Mouse (Mus musculus): ENCODE data around the gene Gnmt.

The Gnmt gene

DNA sequence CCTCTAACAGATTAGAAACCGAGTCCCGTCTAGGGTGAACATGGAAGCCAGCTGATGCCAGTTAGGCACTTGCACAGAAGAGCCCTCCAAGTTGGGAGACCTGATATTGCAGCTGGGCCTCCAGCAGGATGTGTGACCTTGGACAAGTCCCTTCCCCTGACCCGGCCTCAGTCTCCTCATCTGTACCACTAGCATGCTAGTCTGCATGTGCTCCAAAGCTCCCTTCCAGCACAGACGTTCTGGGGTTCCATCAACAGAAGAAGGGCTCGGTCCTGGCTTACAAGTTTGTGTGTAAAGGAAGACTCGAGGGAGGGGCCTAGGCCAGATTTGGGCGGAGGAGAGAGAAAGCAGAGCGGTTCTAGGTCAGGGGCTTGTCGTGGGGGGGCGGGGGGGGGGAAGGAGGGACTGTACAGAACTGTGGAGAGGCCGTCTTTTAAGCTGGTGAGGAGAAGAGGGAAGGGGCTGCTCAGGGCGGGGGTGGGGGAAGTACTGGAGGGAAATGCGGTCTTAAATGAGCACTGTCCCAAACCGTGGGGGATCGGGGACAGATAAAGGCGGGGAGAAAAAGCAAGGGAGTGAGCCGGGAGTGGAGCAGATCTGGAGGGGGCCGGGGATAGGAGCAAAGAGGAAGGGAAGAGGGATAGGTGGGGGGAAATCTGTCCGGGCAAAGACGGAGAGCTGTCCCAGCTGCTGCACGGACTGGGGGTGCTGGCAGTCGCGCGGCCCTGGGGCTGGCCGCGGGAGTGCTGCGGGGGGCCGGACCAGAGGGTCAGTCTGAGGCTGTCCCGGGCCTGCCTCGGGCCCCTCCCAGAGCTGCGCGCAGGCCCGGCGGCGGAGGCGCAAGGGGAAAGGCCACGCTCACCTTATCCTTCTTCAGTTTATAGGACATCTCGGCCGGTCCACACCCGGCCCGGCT is 24.7 kb downstream of the Gnmt start:
- no peak for DNase-seq (ENCODE audit: low read depth, low spot score)

DNA sequence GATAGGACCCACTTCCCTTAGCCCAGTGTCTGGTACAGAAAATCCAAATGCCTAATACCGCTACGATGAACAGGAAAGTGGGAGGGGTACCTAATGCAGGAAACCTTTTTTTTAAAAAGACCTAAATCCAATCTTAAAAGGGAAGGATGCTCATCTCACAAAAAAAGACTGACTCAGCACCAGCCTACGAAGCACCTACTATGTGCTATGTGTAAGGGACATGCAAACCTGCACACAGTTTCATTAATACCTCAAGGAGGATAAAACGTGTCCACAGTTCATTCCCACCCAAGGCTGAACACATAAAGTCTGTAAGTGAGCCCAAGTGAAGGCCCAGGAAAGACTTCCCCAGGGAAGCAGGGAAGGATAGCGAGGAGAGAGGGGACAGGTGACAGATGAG is 26.5 kb downstream of the Gnmt start:
- DNase-seq (ENCODE audit: low read depth, low spot score) = no peak

- DNase-seq (ENCODE audit: low read depth, low spot score) = no peak
These were observed 26.9 kb downstream of the Gnmt start for GRCm38 (mm10) chr17:46702100-46702499.

GRCm38 (mm10) chr17:46701489-46701888 is 27.5 kb downstream of the Gnmt start:
- DNase-seq (ENCODE audit: low read depth, low spot score) = no peak

DNA sequence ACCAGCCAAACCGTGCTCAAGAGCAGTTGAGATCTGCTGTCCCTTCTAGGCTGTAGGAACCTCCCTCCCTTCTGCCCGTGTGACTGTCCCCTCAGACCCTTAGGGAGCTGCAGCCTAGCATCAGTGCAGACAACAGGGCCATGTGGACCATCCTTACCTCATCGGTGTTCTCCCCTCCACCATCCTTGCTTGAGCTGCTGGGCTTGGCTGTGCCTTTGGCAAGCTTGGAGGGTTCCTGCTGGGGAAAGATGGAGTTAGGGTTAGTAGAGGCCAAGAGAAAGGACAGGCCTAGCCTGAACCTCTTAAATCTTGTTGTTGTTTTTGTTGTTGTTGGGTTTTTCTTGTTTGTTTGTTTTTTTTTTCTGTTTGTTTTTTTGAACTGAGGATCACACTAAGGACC is 29.1 kb downstream of the Gnmt start:
- no peak for DNase-seq (ENCODE audit: low read depth, low spot score)

- DNase-seq (ENCODE audit: low read depth, low spot score) = no peak
These were observed 29.7 kb downstream of the Gnmt start for GRCm38 (mm10) chr17:46699245-46699644.

GRCm38 (mm10) chr17:46698515-46698914 is 30.5 kb downstream of the Gnmt start:
- no peak for DNase-seq (ENCODE audit: low read depth, low spot score)

GRCm38 (mm10) chr17:46694517-46695063 is 34.4 kb downstream of the Gnmt start:
- no peak for DNase-seq (ENCODE audit: low read depth, low spot score)

DNA sequence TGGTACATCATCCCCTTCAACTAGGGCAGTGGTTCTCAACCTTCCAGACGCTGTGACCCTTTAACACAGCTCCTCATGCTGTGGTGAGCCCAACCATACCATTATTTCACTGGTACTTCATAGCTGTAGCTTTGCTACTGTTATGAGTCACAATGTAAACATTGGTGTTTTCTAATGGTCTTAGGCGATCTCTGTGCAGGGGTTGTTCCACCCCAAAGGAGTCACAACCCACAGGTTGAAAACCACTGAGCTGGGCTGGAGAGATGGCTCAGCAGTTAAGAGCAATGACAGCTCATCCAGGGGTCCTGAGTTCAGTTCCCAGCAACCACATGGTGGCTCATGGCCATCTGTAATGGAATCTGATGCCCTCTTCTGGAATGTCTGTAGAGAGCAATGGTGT is 37.6 kb downstream of the Gnmt start:
- no peak for DNase-seq (ENCODE audit: low read depth, low spot score)

GRCm38 (mm10) chr17:46690665-46691064 is 38.3 kb downstream of the Gnmt start:
- DNase-seq (ENCODE audit: low read depth, low spot score) = no peak

DNA sequence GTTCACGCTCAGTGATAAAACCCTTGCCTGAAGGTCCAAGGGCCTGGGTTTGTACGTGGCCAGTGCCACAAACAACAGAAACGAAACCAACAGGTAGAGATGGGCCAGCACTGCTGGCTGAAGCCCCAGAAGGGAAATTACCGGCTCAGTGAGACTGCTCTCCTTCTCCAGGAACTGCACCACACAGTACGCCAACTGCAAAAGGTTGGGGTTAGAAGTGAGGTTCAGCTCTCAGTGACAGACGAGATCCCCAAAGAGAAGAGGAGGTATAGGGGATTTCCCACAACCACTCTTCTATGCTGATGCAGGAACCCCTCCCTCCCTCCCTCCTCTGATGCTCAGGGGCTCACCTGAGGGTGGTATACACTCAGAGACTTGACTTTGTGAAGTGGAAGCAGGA is 43.1 kb downstream of the Gnmt start:
- DNase-seq (ENCODE audit: low read depth, low spot score) = no peak

DNA sequence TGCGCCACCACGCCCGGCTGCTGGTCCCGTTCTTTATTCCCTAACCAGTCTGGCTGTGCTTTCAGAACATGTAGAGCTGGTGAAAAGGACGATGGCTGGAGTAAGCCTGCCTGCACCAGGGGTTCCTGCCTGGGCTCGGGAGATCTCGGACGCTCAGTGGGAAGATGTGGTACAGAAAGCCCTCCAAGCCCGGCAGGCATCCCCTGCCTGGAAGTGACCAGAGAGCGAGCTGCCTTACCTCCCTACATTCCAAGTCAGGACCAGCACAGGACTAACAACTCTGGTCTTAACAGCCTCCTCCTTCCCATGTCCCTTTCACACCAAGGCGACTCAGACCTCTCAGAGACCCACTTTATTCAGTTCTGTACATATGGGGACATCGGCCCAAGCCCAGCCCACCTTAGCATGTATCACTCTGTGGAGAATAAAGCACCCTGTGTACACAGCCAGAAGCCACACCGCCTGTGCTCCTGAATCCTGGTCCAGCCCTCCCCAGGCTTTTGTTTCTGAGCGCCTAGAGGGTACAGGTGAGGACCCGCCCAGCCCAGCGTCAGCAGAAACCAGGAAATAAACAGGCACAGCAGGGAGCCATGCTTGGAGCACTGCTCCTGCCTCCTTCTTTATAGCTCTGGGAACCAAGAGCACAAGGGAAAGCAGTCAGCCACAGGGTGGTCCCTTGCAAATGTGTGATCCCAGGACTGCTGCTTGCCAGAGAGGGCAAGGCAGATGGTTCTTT is 46.1 kb downstream of the Gnmt start:
- no peak for DNase-seq (ENCODE audit: low read depth, low spot score)

GRCm38 (mm10) chr17:46681466-46682118 is 47.4 kb downstream of the Gnmt start:
- no peak for DNase-seq (ENCODE audit: low read depth, low spot score)

DNA sequence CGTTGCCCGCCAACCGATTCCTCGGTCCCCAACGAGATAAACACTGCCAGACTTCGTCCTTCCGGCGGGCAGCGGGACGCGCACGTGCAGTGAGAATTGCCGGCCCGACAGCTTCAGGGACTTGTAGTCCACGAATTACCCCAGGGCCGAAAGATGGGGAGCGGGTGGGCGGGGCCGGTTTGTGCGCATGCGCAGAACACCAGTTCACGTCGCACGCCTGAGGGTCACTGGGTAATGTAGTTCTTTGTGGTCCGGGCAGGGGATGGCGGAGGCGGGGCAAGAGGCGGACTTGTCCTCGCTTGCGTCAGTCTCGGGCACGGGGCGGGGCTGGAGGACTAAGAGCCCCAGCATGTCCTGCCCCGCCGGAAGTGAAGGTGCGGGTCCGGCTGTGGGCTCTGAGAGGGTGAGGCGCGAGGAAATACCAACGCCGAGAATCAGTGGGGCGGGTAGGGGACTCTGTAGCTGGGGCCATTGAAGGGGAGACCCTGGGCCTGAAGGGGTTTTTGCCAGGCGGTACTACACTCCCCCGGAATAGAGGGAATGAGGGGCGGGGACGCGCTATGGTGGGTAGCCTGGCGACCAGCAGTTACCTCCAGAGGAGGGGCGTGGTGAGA is 48.1 kb downstream of the Gnmt start, which contains the start of gene Klhdc3:
Klhdc3 (minus strand) TSS at position 155 of the 614 bp plus-strand sequence.
- DNase-seq (ENCODE audit: low read depth, low spot score) = peak; percentile 97

- DNase-seq (ENCODE audit: low read depth, low spot score) = no peak
These were observed 48.9 kb downstream of the Gnmt start for GRCm38 (mm10) chr17:46679843-46680759.

- DNase-seq (ENCODE audit: low read depth, low spot score) = no peak
These were observed 50.1 kb downstream of the Gnmt start for GRCm38 (mm10) chr17:46678911-46679310.

- DNase-seq (ENCODE audit: low read depth, low spot score) = no peak
These were observed 50.6 kb downstream of the Gnmt start, which contains the start of gene Mea1 for GRCm38 (mm10) chr17:46678416-46678815. Gene Mea1 (plus strand): TSS chr17:46678793.
